Mouse (Mus musculus) neural tube, embryonic 15.5 days (tissue): Measurements from ENCODE around the gene Msrb1. TPM values are rescaled to one million over a fixed set of nuclear protein-coding genes. Genes with fewer than 3 reads are reported as not detected.

ENCODE experiments used
- ATAC-seq: fragments of 200-750 bp; cut with Nextera tagmentation; 2 replicates; pipeline ENCODE4 v1.8.0; 2017; ENCODE audit warnings: mild to moderate bottlenecking, moderate TSS enrichment, moderate library complexity; ENCODE audit not compliant: low FRiP score
- H3K27ac ChIP-seq: fragments of 300-500 bp; sonication (generic); replicated peaks from 2 replicates; pipeline ENCODE4 v1.5.1; 2015; ENCODE audit warnings: mild to moderate bottlenecking, inconsistent platforms
- H3K27me3 ChIP-seq: fragments of 300-500 bp; sonication (generic); replicated peaks from 2 replicates; pipeline ENCODE4 v1.6.1; 2015; ENCODE audit warnings: inconsistent platforms
- H3K36me3 ChIP-seq: fragments of 300-500 bp; sonication (generic); 2 replicates; pipeline ENCODE4 v1.6.1; 2015; ENCODE audit warnings: inconsistent platforms
- H3K4me1 ChIP-seq: fragments of 300-500 bp; sonication (generic); 2 replicates; pipeline ENCODE4 v1.6.1; 2015; ENCODE audit warnings: inconsistent platforms
- H3K4me2 ChIP-seq: fragments of 300-500 bp; sonication (generic); 2 replicates; pipeline ENCODE4 v1.6.1; 2015; ENCODE audit warnings: inconsistent platforms, mild to moderate bottlenecking, moderate library complexity
- H3K4me3 ChIP-seq: fragments of 300-500 bp; sonication (generic); replicated peaks from 2 replicates; pipeline ENCODE4 v1.5.1; 2015; ENCODE audit warnings: mild to moderate bottlenecking, inconsistent platforms
- H3K9ac ChIP-seq: fragments of 300-500 bp; sonication (generic); replicated peaks from 2 replicates; pipeline ENCODE4 v1.6.1; 2015; ENCODE audit warnings: mild to moderate bottlenecking, inconsistent platforms
- H3K9me3 ChIP-seq: fragments of 300-500 bp; sonication (generic); replicated peaks from 2 replicates; pipeline ENCODE4 v1.6.1; 2016; ENCODE audit warnings: inconsistent platforms
- WGBS: fragments of 180-500 bp; shearing (Covaris S2); methylation state at CpG from one replicate; pipeline ENCODE4 v1.1.7; 2015; ENCODE audit warnings: mixed read lengths; 5-methylcytosine and 5-hydroxymethylcytosine counted together
- polyA plus RNA-seq: library from polyadenylated mRNA; unstranded; fragments of >200 nt; fragmentation: Nextera tagmentation; extraction: Ambion mirVana; gene quantifications from 2 replicates; pipeline ENCODE4 v1.2.1, GENCODE M21; 2015

Gene Msrb1
- polyA plus RNA-seq, 1 experiment from 2014 or later, result 23.2 TPM

DNA sequence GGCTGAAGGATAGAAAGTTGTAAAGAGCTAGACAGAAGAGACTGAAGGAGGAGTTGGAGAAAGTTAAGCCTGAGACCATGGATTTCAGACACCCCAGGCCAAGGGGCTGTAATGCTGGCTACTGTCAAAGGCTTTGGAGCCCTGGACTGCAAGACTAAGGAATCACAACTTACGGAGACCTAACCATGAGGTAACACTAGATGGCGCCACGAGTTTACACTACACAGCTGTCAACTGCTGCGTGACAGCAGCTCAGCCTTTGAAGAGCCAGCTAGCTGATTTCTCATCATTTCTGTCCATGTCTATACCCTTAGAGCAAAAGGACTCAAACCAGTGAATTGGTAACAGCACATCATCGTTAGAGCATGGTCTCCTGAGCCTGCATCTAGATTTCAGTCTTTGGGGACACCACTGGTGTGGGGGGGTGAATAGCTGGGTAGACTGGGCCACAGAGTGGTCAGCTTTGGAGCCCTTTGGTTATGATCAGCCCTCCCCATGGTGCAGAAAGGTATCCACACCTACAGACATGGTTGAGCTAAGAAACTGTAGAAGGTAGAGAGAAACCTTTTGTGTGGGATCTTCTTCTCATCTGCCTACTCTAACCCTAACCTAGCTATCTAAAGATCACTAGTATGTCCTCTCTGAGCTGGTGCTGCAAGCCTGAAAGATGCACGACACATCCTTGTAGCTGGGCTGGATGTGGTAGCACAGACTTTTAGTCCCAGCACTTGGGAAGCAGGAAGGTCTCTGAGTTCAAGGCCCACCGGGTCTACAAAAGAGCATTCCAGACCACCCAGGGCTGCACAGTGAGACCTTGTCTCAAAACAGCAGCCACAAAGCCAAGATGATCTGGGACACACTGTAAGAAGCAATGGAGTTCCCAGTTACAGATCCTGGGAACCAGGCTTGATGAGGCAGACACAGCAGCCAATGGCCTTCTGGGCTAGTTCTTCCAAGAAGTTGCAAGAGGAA lies 9.4 kb downstream of the Msrb1 start:
- peak; percentile 88 for ATAC-seq
- Histone ChIP-seq H3K4me2 (no peak overlapping the region), H3K27ac (no peak overlapping the region), H3K4me3 (no peak overlapping the region), H3K27me3 (peaks cover 29% of the 10 kb centered on the region), H3K9ac (0 out of 2 replicates have a peak overlapping the region, but pooled peaks have one; percentile 14), H3K36me3 (peaks cover 7% of the 10 kb centered on the region; the same call in 1 of the 2 replicates), H3K9me3 (no peaks in the 10 kb centered on the region), H3K4me1 (no peaks in the 10 kb centered on the region)
- 20% methylated on average over 7 of the region's 7 CpGs for WGBS

DNA sequence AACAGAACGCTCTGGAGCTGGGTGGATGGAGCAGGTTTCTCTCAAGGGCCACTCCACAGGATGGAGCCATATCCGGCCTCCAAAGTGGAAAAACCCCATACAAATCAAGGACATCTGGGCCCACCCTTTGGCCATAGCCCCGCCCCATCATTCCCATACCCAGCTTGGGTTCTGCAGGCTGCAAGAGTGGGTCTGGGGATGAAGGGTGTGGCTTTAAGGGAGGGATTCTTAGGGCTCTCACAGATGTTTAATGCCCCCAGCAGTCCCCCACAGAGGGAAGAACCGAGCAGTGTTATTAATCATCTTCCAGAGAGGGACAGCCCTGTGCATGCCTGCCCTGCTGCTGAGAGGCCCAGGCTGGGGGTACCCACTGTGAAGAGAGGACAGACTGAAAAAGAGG lies 10.5 kb downstream of the Msrb1 start:
- no peak overlapping the region for H3K9ac ChIP-seq
- peaks cover 39% of the 10 kb centered on the region for H3K27me3 ChIP-seq
- no peak overlapping the region for H3K27ac ChIP-seq
- H3K4me1 ChIP-seq, result no peaks in the 10 kb centered on the region
- 43% methylated on average over 4 of the region's 4 CpGs for WGBS
- H3K4me2 ChIP-seq, result no peak overlapping the region
- H3K9me3 ChIP-seq, result no peaks in the 10 kb centered on the region
- no peak overlapping the region for H3K4me3 ChIP-seq
- no peak for ATAC-seq
- H3K36me3 ChIP-seq, result no peaks in the 10 kb centered on the region

DNA sequence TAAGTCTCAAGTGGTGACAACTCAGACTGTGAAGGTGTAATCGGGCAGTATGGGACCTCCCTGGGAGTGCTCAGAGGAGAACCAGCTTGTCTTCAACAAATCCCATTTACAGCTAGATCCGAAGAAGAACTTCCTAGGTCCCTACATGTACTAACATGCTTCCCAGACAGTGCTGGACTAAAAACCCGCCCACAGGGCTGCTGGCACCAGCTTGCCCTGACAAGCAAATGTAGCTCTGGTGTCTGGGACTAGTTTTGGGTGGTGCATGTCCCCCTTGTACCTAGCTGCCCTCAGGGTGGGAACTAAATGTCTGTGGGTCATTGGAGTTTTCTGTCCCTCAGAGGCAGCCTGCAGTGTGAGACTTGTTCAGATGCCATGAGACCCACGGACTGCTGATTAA lies 15.1 kb downstream of the Msrb1 start:
- Histone ChIP-seq H3K27ac (no peak overlapping the region), H3K36me3 (no peaks in the 10 kb centered on the region), H3K4me2 (no peak overlapping the region), H3K9ac (no peak overlapping the region), H3K4me3 (no peak overlapping the region), H3K27me3 (peaks cover 81% of the 10 kb centered on the region), H3K4me1 (peaks cover 14% of the 10 kb centered on the region), H3K9me3 (no peaks in the 10 kb centered on the region)
- WGBS, result 25% methylated on average over 4 of the region's 4 CpGs
- no peak for ATAC-seq

DNA sequence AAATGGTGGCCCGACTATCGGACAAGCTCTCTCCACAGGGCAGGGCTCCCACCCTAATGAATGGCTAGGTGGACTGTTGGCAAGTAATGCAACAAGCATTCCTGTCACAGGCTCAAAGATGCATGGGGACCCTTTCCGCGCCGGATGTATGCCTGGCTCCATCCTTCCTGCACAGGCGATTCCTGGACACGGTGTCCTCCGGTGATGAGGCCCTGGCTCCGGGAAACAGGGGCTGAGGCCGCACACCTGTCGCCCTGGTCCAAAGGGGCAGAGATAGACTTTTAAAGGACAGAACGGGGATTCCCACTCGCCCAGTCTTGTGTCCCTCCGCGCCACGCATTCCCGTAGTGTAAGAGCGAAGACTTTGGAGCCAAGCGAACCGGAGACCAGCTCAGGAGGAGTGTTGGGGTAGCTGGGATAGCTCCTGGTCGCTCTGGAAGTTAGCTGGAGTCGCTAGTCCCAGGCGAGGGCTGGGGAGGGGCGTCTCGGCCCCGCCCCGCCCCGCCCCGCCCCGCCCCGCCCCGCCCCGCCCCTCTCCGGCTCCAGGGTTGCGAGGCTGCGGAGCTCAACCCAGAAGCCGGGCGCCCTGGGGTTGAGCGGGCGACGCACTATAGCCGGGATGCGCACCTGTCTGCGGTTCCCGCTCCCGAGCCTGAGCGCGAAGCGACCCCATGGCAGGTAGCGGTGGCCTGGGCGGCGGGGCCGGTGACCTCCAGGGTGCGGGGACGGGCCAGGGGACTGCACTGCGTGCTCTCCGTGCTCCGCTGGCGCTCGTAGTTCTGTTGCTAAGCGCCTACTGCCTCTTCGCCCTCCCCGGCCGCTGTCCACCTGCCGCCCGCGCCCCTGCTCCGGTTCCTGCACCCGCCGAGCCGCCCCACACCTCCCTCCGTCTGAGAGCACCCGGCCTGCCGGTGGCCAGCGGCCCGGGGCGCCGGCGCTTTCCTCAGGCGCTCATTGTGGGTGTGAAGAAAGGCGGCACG lies 16.3 kb downstream of the Msrb1 start, which contains the start of gene Hs3st6:
TSS of gene Hs3st6 (plus strand) at position 574 of the 980 bp plus-strand sequence.
- Histone ChIP-seq H3K4me2 (peak within 1 kb of the TSS; percentile 91), H3K4me3 (peak within 1 kb of the TSS; percentile 42), H3K36me3 (no peaks in the 10 kb centered on the region), H3K27ac (no peak within 1 kb of the TSS), H3K9me3 (no peaks in the 10 kb centered on the region), H3K9ac (peak within 1 kb of the TSS; percentile 30; the same call in 1 of the 2 replicates), H3K27me3 (peaks cover 78% of the 10 kb centered on the region), H3K4me1 (peaks cover 14% of the 10 kb centered on the region)
- ATAC-seq, result no peak
- WGBS, result 1% methylated on average over 48 of the region's 82 CpGs

DNA sequence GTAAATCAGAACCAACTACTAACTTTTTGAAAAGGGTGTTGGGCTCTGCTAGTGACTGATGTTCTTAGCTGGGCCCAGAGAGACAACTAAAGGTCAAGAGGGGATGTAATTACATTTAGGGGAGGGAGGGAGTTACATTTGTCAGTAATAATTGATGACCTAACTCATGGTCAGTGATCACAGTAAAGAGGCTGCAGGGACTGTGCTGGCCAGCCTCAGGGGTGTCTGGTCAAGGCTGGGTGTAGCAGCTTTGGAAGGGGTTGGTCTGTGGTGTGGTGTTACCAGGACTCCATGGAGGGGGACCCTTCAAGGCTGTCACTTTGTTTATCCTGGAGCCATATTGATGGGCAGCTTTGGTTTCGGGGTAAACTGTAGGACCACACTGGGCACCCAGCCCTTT lies 21.0 kb downstream of the Msrb1 start:
- no peak overlapping the region for H3K27ac ChIP-seq
- peaks cover 44% of the 10 kb centered on the region for H3K27me3 ChIP-seq
- no peak overlapping the region for H3K9ac ChIP-seq
- no peak for ATAC-seq
- peaks cover 10% of the 10 kb centered on the region for H3K4me1 ChIP-seq
- no peak overlapping the region for H3K4me2 ChIP-seq
- no peaks in the 10 kb centered on the region for H3K36me3 ChIP-seq
- 87% methylated on average over 1 of the region's 1 CpGs for WGBS
- no peak overlapping the region for H3K4me3 ChIP-seq
- H3K9me3 ChIP-seq, result 0 out of 2 replicates have a peak, but pooled peaks cover 5% of the 10 kb centered on the region

DNA sequence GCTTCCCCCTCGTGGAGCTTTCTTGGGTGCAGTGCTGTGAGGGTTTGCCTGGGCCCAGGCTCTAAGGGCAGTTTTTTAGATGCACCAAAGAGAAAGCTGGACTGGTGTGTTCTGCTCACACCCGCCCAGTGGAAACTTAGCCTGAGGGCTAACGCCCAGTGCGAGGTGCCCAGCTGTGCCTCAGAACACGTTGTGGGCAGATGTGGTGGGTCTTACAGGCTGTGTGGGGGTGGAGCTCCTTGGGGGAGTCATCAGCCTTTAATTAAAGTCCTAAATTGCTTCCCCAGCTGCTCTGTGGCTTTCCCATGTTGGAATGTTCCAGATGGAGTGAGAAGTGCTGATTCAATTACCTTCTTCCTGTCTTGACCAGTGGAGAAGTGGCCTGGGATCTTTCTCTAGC lies 24.7 kb downstream of the Msrb1 start:
- Histone ChIP-seq H3K4me1 (no peaks in the 10 kb centered on the region), H3K27ac (no peak overlapping the region)
- ATAC-seq, result no peak

DNA sequence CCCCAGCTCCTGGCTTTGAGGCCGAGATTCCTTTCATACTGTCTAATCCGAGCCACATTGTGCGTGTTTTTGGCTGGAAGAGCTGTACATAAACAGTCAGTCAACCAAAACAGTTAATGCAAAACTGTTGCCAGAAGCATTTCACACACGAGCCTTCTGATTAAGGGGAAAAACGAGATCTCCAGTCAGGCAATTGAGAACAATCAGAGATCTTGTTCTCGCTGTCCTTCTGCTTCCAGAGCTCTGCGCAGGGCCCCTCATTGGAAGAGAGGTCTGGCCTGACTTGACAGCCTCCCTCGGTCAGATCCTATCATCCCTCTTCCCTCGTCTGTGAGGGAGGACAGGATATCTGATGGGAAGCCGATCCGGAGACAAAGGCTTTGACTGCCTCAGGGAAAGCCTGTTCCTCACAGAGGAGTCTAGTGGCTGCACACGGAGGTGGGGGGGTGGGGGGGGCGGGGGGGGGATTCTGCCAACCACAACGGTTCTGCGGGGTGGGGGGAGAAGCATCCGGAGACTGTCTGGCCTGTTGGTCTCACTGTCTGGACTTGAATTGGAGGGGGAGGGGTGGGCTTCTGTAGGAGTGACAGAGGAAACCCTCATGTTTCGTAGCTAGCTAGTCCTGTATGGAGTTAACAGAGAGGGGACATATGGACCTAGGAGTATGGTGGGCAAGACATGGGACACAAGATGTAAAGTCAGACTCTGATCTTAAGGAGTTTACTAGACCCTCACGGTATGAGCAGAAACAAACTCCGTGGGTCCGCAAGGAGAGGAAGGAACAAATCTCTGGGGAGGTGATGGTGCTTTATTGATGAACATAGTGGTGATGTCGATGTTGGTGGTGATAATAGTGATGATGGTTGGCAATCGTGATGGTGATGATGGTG lies 28.8 kb downstream of the Msrb1 start:
- H3K27me3 ChIP-seq, result peaks cover 3% of the 10 kb centered on the region; the same call in 1 of the 2 replicates
- no peak overlapping the region for H3K4me3 ChIP-seq
- H3K4me2 ChIP-seq, result no peak overlapping the region
- 66% methylated on average over 21 of the region's 22 CpGs for WGBS
- no peaks in the 10 kb centered on the region for H3K4me1 ChIP-seq
- H3K9ac ChIP-seq, result no peak overlapping the region
- no peaks in the 10 kb centered on the region for H3K36me3 ChIP-seq
- ATAC-seq, result no peak
- H3K9me3 ChIP-seq, result 0 out of 2 replicates have a peak, but pooled peaks cover 5% of the 10 kb centered on the region
- H3K27ac ChIP-seq, result no peak overlapping the region

More for the DNA sequence above, 24.7 kb downstream of the Msrb1 start:
- Histone ChIP-seq H3K4me3 (no peak overlapping the region), H3K27me3 (peaks cover 10% of the 10 kb centered on the region), H3K9ac (no peak overlapping the region), H3K9me3 (0 out of 2 replicates have a peak, but pooled peaks cover 5% of the 10 kb centered on the region), H3K36me3 (no peaks in the 10 kb centered on the region), H3K4me2 (no peak overlapping the region)
- WGBS, result 45% methylated on average over 5 of the region's 5 CpGs

DNA sequence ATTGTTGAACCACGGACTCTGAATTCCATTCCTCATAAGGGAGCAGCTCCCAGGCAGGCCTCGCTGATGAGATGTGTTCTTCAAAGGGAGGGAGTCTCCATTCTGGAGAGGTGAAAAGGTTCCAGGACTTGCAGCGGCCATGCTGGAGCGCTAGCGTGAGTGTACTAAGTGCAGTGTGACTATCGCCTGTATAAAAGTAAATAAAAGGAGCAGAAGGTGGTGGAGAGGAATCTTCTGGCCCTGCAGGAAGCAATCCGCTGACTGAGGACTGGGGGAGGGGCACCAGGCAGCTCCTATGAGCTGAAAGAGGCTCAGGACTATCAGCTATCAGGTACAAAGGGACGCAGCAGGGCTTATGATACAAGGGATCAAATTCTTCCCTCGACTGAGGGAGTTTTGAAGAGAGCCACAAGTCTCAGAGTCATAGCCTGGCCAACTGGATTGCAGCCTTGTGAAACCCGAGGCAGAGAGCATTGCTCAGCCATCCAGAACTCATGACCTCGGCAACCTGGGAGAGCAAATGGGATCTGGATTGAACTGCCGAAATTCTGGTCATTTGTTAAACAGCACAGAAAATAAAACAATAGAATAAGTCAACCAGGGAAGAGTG lies 29.9 kb downstream of the Msrb1 start:
- 34% methylated on average over 12 of the region's 12 CpGs for WGBS
- ATAC-seq, result no peak
- Histone ChIP-seq H3K4me1 (no peaks in the 10 kb centered on the region), H3K4me2 (no peak overlapping the region), H3K27ac (no peak overlapping the region), H3K27me3 (peaks cover 3% of the 10 kb centered on the region; the same call in 1 of the 2 replicates), H3K4me3 (no peak overlapping the region), H3K9ac (no peak overlapping the region), H3K9me3 (no peaks in the 10 kb centered on the region), H3K36me3 (no peaks in the 10 kb centered on the region)

DNA sequence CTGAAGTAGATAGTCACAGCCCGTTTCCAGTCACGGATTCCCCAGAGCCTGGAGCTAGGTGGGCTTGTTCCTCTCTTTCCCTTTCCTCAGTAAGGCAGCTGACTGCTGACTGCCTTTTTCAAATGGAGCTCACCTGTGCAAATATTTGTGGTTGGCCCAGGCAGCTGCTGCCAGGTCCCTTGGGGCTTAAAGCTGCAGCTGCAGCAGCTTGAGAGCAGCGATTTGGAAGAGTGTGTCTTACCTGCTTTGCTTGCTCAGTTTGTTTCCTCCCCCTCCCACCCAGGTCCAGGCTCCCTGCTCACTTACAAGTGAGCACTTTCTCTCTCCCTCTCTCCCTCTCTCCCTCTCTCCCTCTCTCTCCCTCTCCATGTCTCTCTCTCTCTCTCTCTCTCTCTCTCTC lies 32.7 kb downstream of the Msrb1 start:
- no peaks in the 10 kb centered on the region for H3K4me1 ChIP-seq
- H3K4me2 ChIP-seq, result no peak overlapping the region
- peaks cover 8% of the 10 kb centered on the region; the same call in 1 of the 2 replicates for H3K27me3 ChIP-seq
- no peak for ATAC-seq
- no peaks in the 10 kb centered on the region for H3K9me3 ChIP-seq
- no peak overlapping the region for H3K4me3 ChIP-seq
- no peak overlapping the region for H3K9ac ChIP-seq
- WGBS, result 40% methylated on average over 3 of the region's 3 CpGs
- H3K36me3 ChIP-seq, result no peaks in the 10 kb centered on the region
- H3K27ac ChIP-seq, result no peak overlapping the region

DNA sequence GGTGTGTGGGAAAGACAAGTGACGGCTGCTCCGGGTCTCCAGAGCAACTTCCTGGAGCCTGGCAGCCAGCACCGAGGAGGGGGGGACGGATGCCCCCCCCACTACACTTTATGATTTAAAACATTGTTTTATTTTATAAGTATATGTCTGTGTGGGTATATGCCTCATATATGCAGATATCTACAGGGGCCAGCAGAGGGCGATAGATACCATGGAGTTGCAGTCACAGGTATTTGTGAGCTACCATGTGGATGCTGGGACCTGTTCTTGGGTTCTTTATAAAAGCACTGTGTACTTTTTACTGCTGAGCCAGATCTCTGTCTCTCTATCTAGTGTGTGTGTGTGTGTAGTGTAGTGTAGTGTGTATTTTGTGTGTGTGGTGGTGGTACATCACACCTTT lies 36.8 kb downstream of the Msrb1 start:
- Histone ChIP-seq H3K27me3 (peaks cover 6% of the 10 kb centered on the region; the same call in 1 of the 2 replicates), H3K36me3 (no peaks in the 10 kb centered on the region), H3K9me3 (no peaks in the 10 kb centered on the region), H3K4me2 (no peak overlapping the region), H3K4me3 (no peak overlapping the region), H3K4me1 (no peaks in the 10 kb centered on the region), H3K9ac (no peak overlapping the region), H3K27ac (no peak overlapping the region)
- WGBS, result 81% methylated on average over 5 of the region's 5 CpGs
- no peak for ATAC-seq
